Mouse (Mus musculus): ENCODE data around the gene Muc1.
A peak's percentile ranks its signal among the peaks of the same experiment; 100 is the strongest.

- TF ChIP-seq ZKSCAN1 (IDR thresholded peaks at IDR 0.05; ENCODE audit: borderline replicate concordance, low read depth, low read length): no peak
- no peak for TF ChIP-seq CTCF (conservative IDR thresholded peaks at IDR 0.05 in 1 of 2, IDR thresholded peaks at IDR 0.05 in 1 of 2; ENCODE audit: low read depth in 2 of 2, low read length in 2 of 2)
- TF ChIP-seq GABPA (IDR thresholded peaks at IDR 0.05; ENCODE audit: insufficient replicate concordance, low read depth, low read length): no peak
- 0 out of 2 replicates have a peak, but pooled peaks have one; percentile 8 for TF ChIP-seq POLR2A (IDR thresholded peaks at IDR 0.05; ENCODE audit: low read depth, low read length)
- no peak for TF ChIP-seq EP300 (IDR thresholded peaks at IDR 0.05; ENCODE audit: low read length)
- no peak for TF ChIP-seq E2F4 (IDR thresholded peaks at IDR 0.05; ENCODE audit: insufficient replicate concordance, low read depth, low read length)
- no peak for TF ChIP-seq ZC3H11A (IDR thresholded peaks at IDR 0.05; ENCODE audit: low read depth, low read length)
- no peak for TF ChIP-seq ZNF384 (IDR thresholded peaks at IDR 0.05; ENCODE audit: low read depth, low read length)
- TF ChIP-seq USF1 (IDR thresholded peaks at IDR 0.05; ENCODE audit: low read depth, low read length): no peak
- TF ChIP-seq NELFE (IDR thresholded peaks at IDR 0.05; ENCODE audit: low read depth, low read length): no peak
- TF ChIP-seq RAD21 (IDR thresholded peaks at IDR 0.05; ENCODE audit: low read depth, low read length): no peak
- TF ChIP-seq ETS1 (conservative IDR thresholded peaks at IDR 0.05; ENCODE audit: low read depth, low read length): no peak
- no peak for TF ChIP-seq CHD1 (IDR thresholded peaks at IDR 0.05; ENCODE audit: low read depth, low read length)
Measured at GRCm38 (mm10) chr3:89268916-89269315, 40.1 kb downstream of the Muc1 start.
